Mouse (Mus musculus) ES-E14 (cell line): ENCODE data around the gene Tmigd3. TPM values are rescaled to one million over a fixed set of nuclear protein-coding genes. Genes with fewer than 3 reads are reported as not detected.

Source experiments
- DNase-seq: peaks from one replicate; pipeline ENCODE4 v3.0.0-alpha.2; 2013; ENCODE audit warnings: low read depth, low spot score
- H3K27ac ChIP-seq: 2 replicates; pipeline ENCODE4 v1.5.1; 2012; ENCODE audit warnings: low read depth, mild to moderate bottlenecking, low read length, moderate library complexity, mixed read lengths; ENCODE audit not compliant: poor library complexity, insufficient read depth, severe bottlenecking
- H3K36me3 ChIP-seq: 2 replicates; pipeline ENCODE4 v1.6.1; 2012; ENCODE audit warnings: mild to moderate bottlenecking, low read length, moderate library complexity, mixed read lengths; ENCODE audit not compliant: control insufficient read depth, poor library complexity, insufficient read depth, severe bottlenecking
- H3K4me1 ChIP-seq, 2 experiments: fragments of 150-350 bp in 1 of 2; sonication (generic) in 1 of 2; 2 replicates each; pipeline ENCODE4 v1.6.1; 2012; ENCODE audit warnings: low read length in 2 of 2, mild to moderate bottlenecking in 1 of 2, mixed read lengths in 1 of 2; ENCODE audit not compliant: control insufficient read depth in 2 of 2, insufficient read depth in 2 of 2, poor library complexity in 1 of 2
- H3K4me3 ChIP-seq, 2 experiments: fragments of 150-350 bp in 1 of 2; sonication (generic) in 1 of 2; 2 replicates each; pipeline ENCODE4 v1.5.1; 2012; ENCODE audit warnings: low read length in 2 of 2, low read depth in 1 of 2, mild to moderate bottlenecking in 1 of 2, mixed read lengths in 1 of 2; ENCODE audit not compliant: insufficient read depth in 1 of 2, poor library complexity in 1 of 2, severe bottlenecking in 1 of 2
- H3K9ac ChIP-seq: 2 replicates; pipeline ENCODE4 v1.6.1; 2012; ENCODE audit warnings: low read depth, mild to moderate bottlenecking, low read length, mixed read lengths; ENCODE audit not compliant: poor library complexity, insufficient read depth, severe bottlenecking
- H3K9me3 ChIP-seq: fragments of 150-350 bp; sonication (generic); 2 replicates; pipeline ENCODE4 v1.6.1; 2012; ENCODE audit warnings: low read depth, mild to moderate bottlenecking, low read length; ENCODE audit not compliant: control insufficient read depth, insufficient read depth
- CHD2 ChIP-seq: IDR thresholded peaks from 2 replicates; pipeline ENCODE4 v1.6.1; 2014; ENCODE audit warnings: mild to moderate bottlenecking, low read depth, low read length, inconsistent platforms
- HCFC1 ChIP-seq: IDR thresholded peaks from 2 replicates; pipeline ENCODE4 v1.6.1; 2012; ENCODE audit warnings: low read length, inconsistent platforms, borderline replicate concordance; ENCODE audit not compliant: insufficient read depth
- MAFK ChIP-seq: IDR thresholded peaks from 2 replicates; pipeline ENCODE4 v1.6.1; 2014; ENCODE audit warnings: mild to moderate bottlenecking, low read depth, low read length, inconsistent platforms; ENCODE audit not compliant: insufficient read depth
- ZC3H11A ChIP-seq: IDR thresholded peaks from 2 replicates; pipeline ENCODE4 v1.6.1; 2012; ENCODE audit warnings: low read depth, mild to moderate bottlenecking, inconsistent platforms, low read length, borderline replicate concordance
- ZNF384 ChIP-seq: IDR thresholded peaks from 2 replicates; pipeline ENCODE4 v1.6.1; 2012; ENCODE audit warnings: low read depth, low read length, inconsistent platforms
- in situ Hi-C, 2 experiments: fragments of 600-800 bp; cut with MboI; formaldehyde crosslinking; loops; one replicate each; pipeline ENCODE4 v1.15.1; 2025; ENCODE audit warnings: low sequenced_read_pairs in 2 of 2, inconsistent platforms in 1 of 2; ENCODE audit not compliant: unreplicated experiment in 2 of 2
- total RNA-seq: library from RNA; depleted of rRNA; stranded (reverse); fragments of 300-350 nt; gene quantifications from 2 replicates; pipeline ENCODE4 v1.2.3, GENCODE M21; 2012

Gene Tmigd3
- total RNA-seq, 1 experiment, result not detected

DNA sequence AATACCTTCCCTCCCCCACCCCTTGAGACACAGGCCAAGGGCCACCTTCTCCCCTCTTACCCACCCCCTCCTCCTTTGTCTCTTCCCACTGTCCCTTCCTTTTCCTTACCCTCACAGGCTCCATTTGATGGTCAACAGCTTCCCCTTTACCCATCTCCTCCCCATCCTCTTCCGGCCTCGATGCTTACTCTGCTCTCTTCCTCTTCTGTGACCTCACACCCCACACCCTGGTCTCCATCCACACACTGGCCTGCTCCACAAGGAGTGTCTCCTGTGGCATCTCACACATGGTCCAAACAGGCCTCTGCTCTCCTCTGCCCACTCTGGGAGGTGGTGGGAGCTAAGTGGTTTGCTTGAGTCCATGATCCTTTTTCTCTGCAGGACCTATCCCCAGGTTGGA lies 7.2 kb downstream of the Tmigd3 start:
- in situ Hi-C loops, result no loop called here

DNA sequence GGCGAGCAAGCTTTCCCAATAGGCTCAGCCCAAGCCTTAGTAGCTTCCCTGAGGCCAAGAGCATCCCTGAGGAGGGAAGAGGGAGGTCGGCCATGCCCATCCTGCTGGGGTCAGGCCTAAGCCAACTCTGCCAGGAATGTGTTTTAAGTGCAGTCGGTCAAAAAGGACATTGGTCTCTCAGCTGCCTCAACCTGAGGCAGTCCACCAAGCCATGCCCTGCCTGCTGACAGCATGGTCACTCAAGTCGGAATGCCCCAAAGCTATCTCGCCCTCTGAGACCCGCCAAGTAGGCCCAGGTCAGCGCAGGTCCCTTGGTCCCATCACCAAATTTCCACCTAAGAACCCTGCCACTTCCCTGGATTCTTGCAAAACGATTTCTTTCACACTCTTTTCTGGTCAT lies 8.0 kb downstream of the Tmigd3 start:
- Histone ChIP-seq H3K4me3 (no peak overlapping the region), H3K27ac (no peak overlapping the region), H3K4me1 (no peaks in the 10 kb centered on the region), H3K36me3 (no peaks in the 10 kb centered on the region), H3K9ac (no peak overlapping the region), H3K9me3 (no peaks in the 10 kb centered on the region)
- TF ChIP-seq ZC3H11A (no peak), ZNF384 (no peak), MAFK (no peak), HCFC1 (no peak), CHD2 (no peak)
- no peak for DNase-seq
- in situ Hi-C loops, result no loop called here

More for the DNA sequence above, 7.2 kb downstream of the Tmigd3 start:
- Histone ChIP-seq H3K9ac (no peak overlapping the region), H3K9me3 (no peaks in the 10 kb centered on the region), H3K27ac (no peak overlapping the region), H3K4me3 (no peak overlapping the region), H3K4me1 (no peaks in the 10 kb centered on the region), H3K36me3 (no peaks in the 10 kb centered on the region)
- TF ChIP-seq ZNF384, result no peak
- no peak for TF ChIP-seq ZC3H11A
- TF ChIP-seq CHD2, result no peak
- no peak for TF ChIP-seq HCFC1
- no peak for TF ChIP-seq MAFK
- DNase-seq, result no peak

DNA sequence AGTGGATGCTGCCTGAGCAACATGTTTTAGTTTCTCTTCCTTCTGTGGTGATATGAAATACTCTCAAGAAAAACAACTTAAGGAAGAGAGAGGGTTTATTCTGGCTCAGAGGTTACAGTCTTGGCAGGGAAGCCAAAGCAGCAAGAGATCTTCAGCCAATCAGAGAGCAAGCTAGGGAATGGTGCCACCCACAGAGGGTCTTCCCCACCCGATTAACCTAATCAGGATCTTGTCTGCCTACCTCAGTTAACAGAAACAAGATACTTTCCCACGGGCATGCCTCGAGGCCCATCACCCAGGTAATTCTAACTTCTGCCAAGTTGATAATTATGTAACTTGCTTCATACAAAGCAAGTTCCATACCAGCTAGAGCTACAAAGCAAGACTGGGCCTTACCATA lies 9.7 kb downstream of the Tmigd3 start:
- in situ Hi-C loops, result no loop called here
- Histone ChIP-seq H3K27ac (no peak overlapping the region), H3K36me3 (no peaks in the 10 kb centered on the region), H3K9me3 (no peaks in the 10 kb centered on the region), H3K9ac (no peak overlapping the region), H3K4me1 (no peaks in the 10 kb centered on the region), H3K4me3 (no peak overlapping the region)
- DNase-seq, result no peak
- TF ChIP-seq ZNF384 (no peak), CHD2 (no peak), HCFC1 (no peak), MAFK (no peak), ZC3H11A (no peak)

DNA sequence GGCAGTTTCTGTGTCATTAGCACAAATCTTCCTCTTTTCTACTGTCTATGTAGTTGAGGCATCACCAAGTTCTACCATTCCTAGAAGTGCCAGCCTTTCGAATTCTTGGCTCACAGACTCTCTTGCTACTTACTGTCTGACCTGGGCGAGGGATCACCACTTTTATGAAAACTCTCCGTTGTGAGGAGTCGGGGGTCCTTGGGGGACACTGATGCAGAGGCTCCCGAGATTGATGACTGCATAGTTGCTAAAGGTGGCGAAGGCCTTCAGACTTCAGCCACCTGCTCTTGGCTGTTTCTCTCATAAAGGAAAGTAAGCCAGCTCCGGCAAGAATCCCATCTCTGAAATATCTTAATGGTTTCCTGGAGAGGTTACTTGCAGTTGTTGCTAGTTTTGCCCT lies 11.4 kb downstream of the Tmigd3 start:
- Histone ChIP-seq H3K4me1 (no peaks in the 10 kb centered on the region), H3K9me3 (no peaks in the 10 kb centered on the region), H3K9ac (no peak overlapping the region), H3K27ac (no peak overlapping the region), H3K4me3 (no peak overlapping the region), H3K36me3 (no peaks in the 10 kb centered on the region)
- DNase-seq, result no peak
- in situ Hi-C loops, result no loop called here
- no peak for TF ChIP-seq CHD2

DNA sequence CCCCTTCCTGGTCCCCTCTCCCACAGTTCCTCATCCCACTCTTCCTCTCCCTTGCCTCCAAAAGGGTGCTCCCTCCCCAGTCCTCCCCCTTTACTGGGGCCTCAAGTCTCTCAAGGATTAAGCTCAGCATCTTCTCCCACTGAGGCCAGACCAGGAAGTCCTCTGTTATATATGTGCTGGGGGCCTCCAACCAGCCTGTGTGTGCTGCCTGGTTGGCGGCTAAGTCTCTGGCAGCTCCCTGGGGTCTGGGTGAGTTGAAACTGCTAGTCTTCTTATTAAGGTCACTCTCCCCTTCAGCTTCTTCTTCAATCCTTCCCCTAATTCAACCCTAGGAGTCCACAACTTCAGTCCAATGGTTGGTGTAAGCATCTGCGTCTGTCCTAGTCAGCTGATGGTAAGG lies 12.4 kb downstream of the Tmigd3 start:
- in situ Hi-C loops, result no loop called here
- no peak overlapping the region for H3K9ac ChIP-seq
- no peaks in the 10 kb centered on the region for H3K4me1 ChIP-seq
- no peaks in the 10 kb centered on the region for H3K36me3 ChIP-seq
- H3K27ac ChIP-seq, result no peak overlapping the region
- H3K4me3 ChIP-seq, result no peak overlapping the region
- TF ChIP-seq CHD2, result no peak
- no peak for TF ChIP-seq ZNF384
- no peaks in the 10 kb centered on the region for H3K9me3 ChIP-seq
- DNase-seq, result no peak
